Mouse (Mus musculus) forebrain, embryonic 10.5 days (tissue): ENCODE data around the gene Pnpla5. TPM values are rescaled to one million over a fixed set of nuclear protein-coding genes. Genes with fewer than 3 reads are reported as not detected.
A peak's percentile ranks its signal among the peaks of the same experiment; 100 is the strongest.

ENCODE experiments used
- DNase-seq: peaks from one replicate; pipeline ENCODE4 v3.0.0-alpha.2; 2017; ENCODE audit warnings: low spot score; ENCODE audit errors: extremely low spot score
- H3K27ac ChIP-seq: fragments of 300-500 bp; sonication (generic); 2 replicates; pipeline ENCODE4 v1.5.1; 2016; ENCODE audit warnings: mild to moderate bottlenecking
- H3K27me3 ChIP-seq: fragments of 300-500 bp; sonication (generic); 2 replicates; pipeline ENCODE4 v1.6.1; 2016; ENCODE audit warnings: mild to moderate bottlenecking; ENCODE audit not compliant: poor library complexity, severe bottlenecking
- H3K36me3 ChIP-seq: fragments of 300-500 bp; sonication (generic); replicated peaks from 2 replicates; pipeline ENCODE4 v1.6.1; 2016; ENCODE audit warnings: mild to moderate bottlenecking, moderate library complexity
- H3K4me1 ChIP-seq: fragments of 300-500 bp; sonication (generic); 2 replicates; pipeline ENCODE4 v1.6.1; 2016
- H3K4me3 ChIP-seq: fragments of 300-500 bp; sonication (generic); 2 replicates; pipeline ENCODE4 v1.5.1; 2016; ENCODE audit warnings: mild to moderate bottlenecking, moderate library complexity
- H3K9me3 ChIP-seq: fragments of 300-500 bp; sonication (generic); 2 replicates; pipeline ENCODE4 v1.6.1; 2016; ENCODE audit warnings: mild to moderate bottlenecking, moderate library complexity
- WGBS: fragments of 180-500 bp; shearing (Covaris S2); methylation state at CpG from one replicate; pipeline ENCODE4 v1.1.7; 2016; 5-methylcytosine and 5-hydroxymethylcytosine counted together
- polyA plus RNA-seq: library from polyadenylated mRNA; unstranded; fragments of >200 nt; fragmentation: Nextera tagmentation; extraction: Ambion mirVana; gene quantifications from 2 replicates; pipeline ENCODE4 v1.2.1, GENCODE M21; 2016

The Pnpla5 gene
- polyA plus RNA-seq, 1 experiment from 2014 or later: not detected

DNA sequence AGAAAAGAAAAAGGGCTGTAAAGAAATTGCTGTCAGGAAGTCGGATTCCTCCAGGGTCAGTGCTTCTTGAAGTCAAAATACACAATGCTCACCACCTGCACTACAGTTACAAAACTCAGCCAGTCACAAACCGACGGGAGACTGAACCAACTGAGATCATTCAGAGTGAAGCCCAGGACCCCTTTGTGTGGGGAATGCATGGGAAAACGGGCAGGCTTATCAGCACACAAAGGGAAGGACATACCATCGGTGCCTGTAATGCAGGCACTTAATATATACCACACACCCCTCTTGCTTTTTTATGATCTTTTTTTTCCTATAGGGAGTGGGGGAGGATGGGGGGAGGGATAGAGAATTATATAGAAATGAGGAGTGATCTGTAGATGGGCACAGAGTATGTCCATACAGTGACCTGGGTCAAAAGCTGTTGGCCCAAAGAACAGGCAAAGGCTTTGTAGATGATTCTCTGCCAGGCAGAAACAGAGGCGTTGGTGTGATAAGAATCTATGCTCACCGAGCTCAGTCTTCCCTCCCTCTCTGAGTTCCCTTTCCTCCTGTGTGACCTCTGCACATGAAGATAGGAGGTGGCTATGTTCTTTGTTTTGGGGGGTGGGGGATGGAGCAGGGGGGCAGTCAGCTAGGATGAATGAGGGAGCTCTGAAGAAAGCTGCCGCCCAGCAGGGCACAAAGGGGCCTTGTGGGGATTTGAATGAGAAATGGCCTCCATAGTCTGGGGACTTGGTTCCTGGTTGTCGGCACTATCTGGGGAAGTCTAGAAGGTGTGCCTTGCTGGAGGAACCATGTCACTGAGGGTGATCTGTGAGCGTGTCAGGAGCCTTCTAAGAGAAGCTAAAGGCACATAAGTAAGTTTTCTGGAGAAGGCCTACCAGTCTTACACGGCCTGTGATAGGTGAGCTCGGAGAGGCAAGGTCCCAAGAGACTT lies 13.8 kb upstream of the Pnpla5 start:
- H3K9me3 ChIP-seq: no peaks in the 10 kb centered on the region
- no peaks in the 10 kb centered on the region for H3K36me3 ChIP-seq
- peak; percentile 48 for DNase-seq
- no peaks in the 10 kb centered on the region; the same call in 1 of the 2 replicates for H3K27me3 ChIP-seq
- 23% methylated on average over 12 of the region's 12 CpGs for WGBS
- peaks cover 43% of the 10 kb centered on the region for H3K4me1 ChIP-seq
- peak overlapping the region; percentile 72 for H3K27ac ChIP-seq
- peak overlapping the region; percentile 16; the same call in 1 of the 2 replicates for H3K4me3 ChIP-seq

DNA sequence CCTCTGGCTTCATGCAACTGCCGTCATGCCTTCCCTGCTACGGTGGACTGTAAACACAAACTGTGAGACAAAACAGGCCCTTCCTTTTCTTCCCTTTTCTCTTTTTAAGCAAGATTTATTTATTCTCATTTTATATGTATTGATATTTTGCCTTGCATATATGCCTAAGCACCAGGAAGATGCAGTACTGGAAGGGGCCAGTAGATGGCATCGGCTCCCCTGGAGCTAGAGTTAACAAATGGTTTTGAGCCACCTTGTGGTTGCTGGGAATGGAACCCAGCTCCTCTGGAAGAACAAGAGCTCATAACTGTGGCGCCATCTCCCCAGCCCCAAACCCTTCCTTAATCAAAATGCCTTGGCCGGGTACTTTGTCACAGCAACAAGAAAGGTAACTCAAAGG lies 12.5 kb upstream of the Pnpla5 start:
- Histone ChIP-seq H3K4me3 (no peak overlapping the region), H3K27me3 (no peaks in the 10 kb centered on the region; the same call in 1 of the 2 replicates), H3K4me1 (peaks cover 31% of the 10 kb centered on the region), H3K9me3 (no peaks in the 10 kb centered on the region), H3K36me3 (no peaks in the 10 kb centered on the region), H3K27ac (no peak overlapping the region)
- DNase-seq: peak; percentile 33
- 88% methylated on average over 5 of the region's 5 CpGs for WGBS

DNA sequence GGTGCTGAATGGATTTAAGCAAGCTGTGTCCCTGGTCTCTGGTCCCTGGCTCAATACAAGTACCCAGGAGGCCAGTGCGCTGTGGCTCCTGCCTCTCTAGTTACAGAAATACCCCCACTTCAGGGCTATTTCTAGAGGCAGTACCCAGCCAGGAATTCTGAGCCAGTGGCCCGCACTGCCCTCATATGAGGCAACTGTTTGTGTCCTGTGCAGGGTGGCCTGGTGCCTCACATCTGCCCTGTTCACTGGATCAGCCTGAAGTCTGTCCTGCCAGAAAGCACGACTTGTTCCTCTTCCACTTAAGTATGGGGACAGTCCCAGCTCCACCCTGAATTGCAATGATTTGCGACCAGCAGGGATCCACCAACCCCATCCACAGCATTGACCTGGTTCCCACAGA lies 10.5 kb upstream of the Pnpla5 start:
- Histone ChIP-seq H3K9me3 (no peaks in the 10 kb centered on the region), H3K27ac (no peak overlapping the region), H3K36me3 (no peaks in the 10 kb centered on the region), H3K4me3 (no peak overlapping the region), H3K27me3 (no peaks in the 10 kb centered on the region), H3K4me1 (peaks cover 21% of the 10 kb centered on the region)
- 83% methylated on average over 4 of the region's 4 CpGs for WGBS
- no peak for DNase-seq

DNA sequence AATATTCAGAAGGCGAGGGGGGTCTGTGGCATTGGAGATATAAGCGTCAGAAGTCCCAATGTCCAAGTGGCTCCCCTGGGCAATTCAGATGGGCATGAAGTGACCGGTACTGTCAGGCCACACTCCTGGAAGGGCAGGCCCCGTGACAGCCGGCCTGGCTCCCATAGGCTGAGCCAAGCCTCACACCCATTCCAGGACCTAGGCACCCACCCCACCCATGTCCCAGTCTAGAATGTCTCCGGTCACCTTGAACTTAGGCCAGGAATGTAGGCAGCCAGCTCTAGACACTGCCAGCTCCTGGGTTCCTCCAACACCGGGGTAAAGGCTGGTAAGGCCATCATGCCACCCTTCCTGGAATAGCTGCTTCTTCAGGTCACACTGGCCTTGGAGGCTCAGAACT lies 9.0 kb upstream of the Pnpla5 start:
- peaks cover 12% of the 10 kb centered on the region for H3K4me1 ChIP-seq
- no peak overlapping the region for H3K4me3 ChIP-seq
- 91% methylated on average over 7 of the region's 7 CpGs for WGBS
- no peaks in the 10 kb centered on the region for H3K9me3 ChIP-seq
- H3K27me3 ChIP-seq: no peaks in the 10 kb centered on the region
- H3K27ac ChIP-seq: no peak overlapping the region
- no peak for DNase-seq
- H3K36me3 ChIP-seq: no peaks in the 10 kb centered on the region

DNA sequence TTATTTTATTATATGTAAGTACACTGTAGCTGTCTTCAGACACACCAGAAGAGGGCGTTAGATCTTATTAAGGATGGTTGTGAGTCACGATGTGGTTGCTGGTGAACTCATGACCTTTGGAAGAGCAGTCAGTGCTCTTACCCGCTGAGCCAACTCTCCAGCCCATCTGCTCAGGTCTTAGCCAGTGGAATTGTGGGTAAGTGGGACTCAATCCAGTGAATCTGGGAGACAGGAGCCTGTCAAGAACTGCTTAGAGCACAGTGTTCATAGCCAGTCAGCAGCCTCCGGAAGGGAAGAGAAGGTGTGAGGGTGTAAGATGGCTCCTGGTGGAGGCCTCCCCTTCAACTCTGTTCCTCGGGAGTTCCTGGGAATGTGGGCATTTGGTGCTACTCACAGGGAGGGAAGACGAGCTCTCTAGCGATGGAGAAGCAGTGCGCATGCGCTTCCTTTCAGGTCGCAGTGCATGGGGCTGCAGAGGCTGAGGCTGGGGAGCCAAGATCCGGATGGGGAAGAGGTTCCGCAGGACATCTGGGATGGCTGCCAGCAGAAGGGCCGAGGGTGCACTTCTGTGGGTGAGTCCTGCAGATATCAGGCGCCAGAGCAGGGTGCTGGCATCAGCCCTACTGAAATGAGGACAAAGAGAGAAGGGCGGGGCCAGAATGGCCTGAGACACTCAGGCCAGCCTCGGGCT lies 8.3 kb upstream of the Pnpla5 start:
- H3K4me1 ChIP-seq: peaks cover 6% of the 10 kb centered on the region
- H3K4me3 ChIP-seq: no peak overlapping the region
- H3K27me3 ChIP-seq: no peaks in the 10 kb centered on the region
- H3K9me3 ChIP-seq: no peaks in the 10 kb centered on the region
- no peak overlapping the region for H3K27ac ChIP-seq
- 71% methylated on average over 16 of the region's 16 CpGs for WGBS
- no peaks in the 10 kb centered on the region for H3K36me3 ChIP-seq
- no peak for DNase-seq

DNA sequence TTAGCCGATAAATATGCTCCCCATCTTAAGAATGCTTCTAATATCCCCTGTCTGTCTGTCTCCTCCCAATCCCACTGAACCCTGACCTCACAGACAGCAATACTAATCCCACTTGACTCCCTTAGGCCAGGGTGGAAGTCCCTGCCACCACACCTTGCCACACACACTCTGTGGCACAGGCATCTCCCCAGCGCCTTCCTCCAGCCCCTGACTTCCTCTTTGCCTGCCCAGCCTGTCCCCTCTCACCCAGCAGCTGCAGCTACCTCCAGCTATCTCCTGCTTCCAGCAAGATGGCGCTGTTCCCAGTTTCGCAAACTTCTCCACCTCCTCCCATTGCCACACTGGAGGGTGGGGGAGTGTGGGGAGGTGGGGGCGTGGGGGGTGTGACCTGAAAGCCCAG lies 3.9 kb upstream of the Pnpla5 start:
- no peaks in the 10 kb centered on the region for H3K36me3 ChIP-seq
- 0 out of 2 replicates have a peak, but pooled peaks cover 3% of the 10 kb centered on the region for H3K27me3 ChIP-seq
- 37% methylated on average over 5 of the region's 5 CpGs for WGBS
- H3K4me1 ChIP-seq: 0 out of 2 replicates have a peak, but pooled peaks cover 4% of the 10 kb centered on the region
- H3K9me3 ChIP-seq: no peaks in the 10 kb centered on the region
- no peak overlapping the region for H3K4me3 ChIP-seq
- H3K27ac ChIP-seq: no peak overlapping the region
- no peak for DNase-seq

DNA sequence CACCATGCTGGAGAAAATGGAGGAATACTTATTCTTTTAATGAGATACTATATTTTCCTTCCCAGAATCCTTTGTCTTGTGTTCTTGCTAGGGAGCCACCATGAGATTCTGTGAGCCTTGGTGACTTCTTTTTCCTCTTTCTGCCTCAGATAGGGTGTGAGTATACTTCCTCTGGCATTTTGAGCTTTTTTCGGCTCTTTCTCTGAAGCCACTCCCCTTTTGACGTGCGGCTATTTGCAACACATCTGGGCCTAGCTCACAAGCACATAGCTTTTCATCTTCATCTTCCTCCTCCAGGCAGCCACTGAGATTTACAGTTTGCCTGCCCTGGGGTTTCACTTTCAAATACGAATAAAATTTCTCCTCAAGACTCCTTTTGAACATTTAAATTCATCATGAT lies 3.5 kb upstream of the Pnpla5 start:
- Histone ChIP-seq H3K4me3 (no peak overlapping the region), H3K27ac (no peak overlapping the region), H3K27me3 (0 out of 2 replicates have a peak, but pooled peaks cover 3% of the 10 kb centered on the region), H3K9me3 (no peaks in the 10 kb centered on the region), H3K36me3 (no peaks in the 10 kb centered on the region), H3K4me1 (0 out of 2 replicates have a peak, but pooled peaks cover 4% of the 10 kb centered on the region)
- 80% methylated on average over 4 of the region's 4 CpGs for WGBS
- DNase-seq: no peak

DNA sequence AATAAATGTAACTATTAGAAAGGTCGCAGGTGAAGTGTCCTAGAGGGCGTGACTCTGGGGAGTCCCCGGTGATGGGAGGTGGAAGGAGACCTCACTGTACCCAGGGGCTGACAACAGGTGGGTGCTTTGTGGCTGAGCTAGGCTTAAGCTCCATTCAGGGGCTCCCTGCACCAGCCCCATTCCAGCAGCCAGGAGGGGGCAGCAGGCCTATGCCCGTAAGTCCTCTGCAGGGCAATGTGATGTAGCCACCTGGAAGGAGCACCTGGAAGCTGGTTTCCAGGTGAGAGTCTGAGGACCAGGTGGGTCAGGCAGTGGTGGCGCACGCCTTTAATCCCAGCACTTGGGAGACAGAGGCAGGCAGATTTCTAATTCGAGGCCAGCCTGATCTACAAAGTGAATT lies 1.1 kb upstream of the Pnpla5 start:
- H3K4me3 ChIP-seq: no peak overlapping the region
- WGBS: 73% methylated on average over 7 of the region's 7 CpGs
- H3K27ac ChIP-seq: no peak overlapping the region
- H3K9me3 ChIP-seq: no peaks in the 10 kb centered on the region
- H3K4me1 ChIP-seq: 0 out of 2 replicates have a peak, but pooled peaks cover 4% of the 10 kb centered on the region
- H3K27me3 ChIP-seq: 0 out of 2 replicates have a peak, but pooled peaks cover 3% of the 10 kb centered on the region
- DNase-seq: no peak
- H3K36me3 ChIP-seq: no peaks in the 10 kb centered on the region

DNA sequence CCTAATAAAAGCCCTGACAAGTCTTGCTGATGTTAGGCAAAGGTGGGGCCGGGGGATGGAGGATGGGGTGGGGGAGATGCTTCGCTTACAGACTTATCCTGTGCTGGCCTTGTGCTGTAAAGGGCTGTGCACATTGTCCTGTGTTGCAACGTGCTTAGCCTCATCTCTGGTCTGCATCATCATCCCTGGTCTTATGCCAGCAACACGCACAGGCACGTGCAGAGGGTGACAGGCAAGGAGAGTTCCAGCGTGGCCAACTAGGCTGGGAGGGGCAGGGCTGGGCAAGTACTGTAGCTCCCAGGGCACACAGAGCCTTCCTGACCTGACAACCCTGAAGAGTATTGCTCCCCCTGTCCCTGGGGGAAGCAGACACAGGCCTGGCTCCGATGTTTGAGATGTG lies 1.9 kb downstream of the Pnpla5 start:
- H3K4me3 ChIP-seq: no peak overlapping the region
- 80% methylated on average over 7 of the region's 7 CpGs for WGBS
- DNase-seq: no peak

DNA sequence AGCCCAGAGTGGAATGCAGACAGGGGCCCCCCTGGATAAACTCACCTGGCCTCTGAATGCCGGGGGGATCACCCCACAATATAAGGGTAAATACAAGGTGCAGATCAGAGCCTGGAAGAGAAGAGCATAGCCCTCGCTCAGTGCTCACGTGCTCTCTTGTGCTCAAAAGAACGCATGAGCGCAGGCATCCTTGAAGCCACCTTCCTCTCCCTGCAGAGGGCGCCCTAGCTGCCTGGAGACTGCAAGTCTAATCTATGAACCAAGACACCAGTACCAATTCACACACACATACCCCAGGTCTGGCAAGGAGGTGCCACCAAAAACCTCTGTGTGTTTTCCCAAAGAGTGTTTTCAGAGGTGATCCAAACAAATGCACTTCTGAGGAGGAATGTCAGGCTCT lies 2.4 kb downstream of the Pnpla5 start:
- WGBS: 21% methylated on average over 6 of the region's 6 CpGs
- peak; percentile 35 for DNase-seq
- 0 out of 2 replicates have a peak, but pooled peaks cover 3% of the 10 kb centered on the region for H3K27me3 ChIP-seq

More for the DNA sequence above, 1.9 kb downstream of the Pnpla5 start:
- Histone ChIP-seq H3K27ac (no peak overlapping the region), H3K36me3 (no peaks in the 10 kb centered on the region), H3K4me1 (no peaks in the 10 kb centered on the region), H3K27me3 (0 out of 2 replicates have a peak, but pooled peaks cover 3% of the 10 kb centered on the region), H3K9me3 (peaks cover 6% of the 10 kb centered on the region; the same call in 1 of the 2 replicates)

DNA sequence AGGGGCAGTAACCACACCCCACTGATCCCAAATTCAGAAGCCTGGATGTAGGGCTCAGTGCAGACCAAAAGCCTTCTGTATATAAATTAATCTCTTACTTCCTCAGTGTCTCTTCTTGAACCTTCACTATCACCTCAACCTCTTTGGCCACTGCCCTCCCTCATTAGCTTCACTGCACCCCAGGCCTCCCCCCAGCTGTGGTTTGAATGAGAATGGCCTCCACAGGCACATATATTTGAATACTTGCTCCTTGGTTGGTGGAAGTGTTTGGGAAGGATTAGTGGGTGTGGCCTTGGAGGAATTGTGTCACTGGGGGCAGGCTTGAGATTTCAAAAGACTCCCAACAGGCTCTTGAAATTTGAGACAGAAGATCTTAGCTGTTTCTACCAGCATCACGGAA lies 6.5 kb downstream of the Pnpla5 start:
- H3K27me3 ChIP-seq: no peaks in the 10 kb centered on the region
- H3K4me3 ChIP-seq: no peak overlapping the region
- H3K36me3 ChIP-seq: no peaks in the 10 kb centered on the region
- H3K27ac ChIP-seq: no peak overlapping the region
- no peak for DNase-seq
- 87% methylated on average over 1 of the region's 1 CpGs for WGBS
- no peaks in the 10 kb centered on the region for H3K4me1 ChIP-seq
- peaks cover 6% of the 10 kb centered on the region; the same call in 1 of the 2 replicates for H3K9me3 ChIP-seq

More for the DNA sequence above, 2.4 kb downstream of the Pnpla5 start:
- H3K27ac ChIP-seq: no peak overlapping the region
- no peaks in the 10 kb centered on the region for H3K4me1 ChIP-seq
- no peaks in the 10 kb centered on the region for H3K36me3 ChIP-seq
- peaks cover 6% of the 10 kb centered on the region; the same call in 1 of the 2 replicates for H3K9me3 ChIP-seq
- H3K4me3 ChIP-seq: no peak overlapping the region

DNA sequence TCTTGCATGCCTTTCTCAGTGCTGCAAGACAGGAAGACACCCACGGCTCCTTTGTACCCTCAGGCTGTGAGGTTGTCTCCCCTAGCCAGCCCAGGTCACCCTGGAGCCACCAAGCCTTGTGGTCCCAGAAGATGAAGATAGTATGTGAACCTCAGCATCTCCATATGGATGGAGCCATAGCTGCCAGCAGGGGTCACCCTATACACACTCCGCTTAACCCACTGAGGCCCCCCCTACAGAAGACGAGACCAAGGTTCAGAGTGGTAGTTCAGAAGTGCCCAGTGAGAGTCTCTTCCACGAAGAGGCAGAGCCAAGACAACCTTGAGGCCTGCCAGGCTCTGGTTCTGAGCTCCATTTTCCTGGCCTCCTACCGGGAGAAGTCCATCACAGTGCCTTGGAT lies 7.2 kb downstream of the Pnpla5 start:
- no peaks in the 10 kb centered on the region for H3K36me3 ChIP-seq
- 67% methylated on average over 5 of the region's 5 CpGs for WGBS
- H3K4me3 ChIP-seq: no peak overlapping the region
- DNase-seq: no peak
- no peaks in the 10 kb centered on the region for H3K27me3 ChIP-seq
- no peak overlapping the region for H3K27ac ChIP-seq
- no peaks in the 10 kb centered on the region for H3K4me1 ChIP-seq
- H3K9me3 ChIP-seq: peaks cover 6% of the 10 kb centered on the region; the same call in 1 of the 2 replicates
